Mouse (Mus musculus): ENCODE results near the gene Tfip11. TPM values are rescaled to one million over a fixed set of nuclear protein-coding genes. Genes with fewer than 3 reads are reported as not detected.

Tfip11 gene
- 23.3 and 25.3 TPM in 2 replicates for polyA plus RNA-seq (2015; fragmentation: Nextera tagmentation; extraction: Ambion mirVana)

GRCm38 (mm10) chr5:112325546-112326445 is at the start of gene Tfip11:
Gene Tfip11, plus strand, starts transcription at chr5:112326358.
- H3K4me2 ChIP-seq = peak within 1 kb of the TSS; percentile 75
- peak within 1 kb of the TSS; percentile 84 for H3K27ac ChIP-seq
- H3K36me3 ChIP-seq = peaks cover 23% of the 10 kb centered on the region
- 7% methylated on average over 48 of the region's 48 CpGs for WGBS
- no peaks in the 10 kb centered on the region for H3K9me3 ChIP-seq
- H3K4me1 ChIP-seq = peaks cover 12% of the 10 kb centered on the region
- peak within 1 kb of the TSS; percentile 90 for H3K9ac ChIP-seq
- peak; percentile 87 for ATAC-seq (ENCODE audit: insufficient read depth, low FRiP score, low read depth)
- no peaks in the 10 kb centered on the region for H3K27me3 ChIP-seq (replicated peaks)
- peak within 1 kb of the TSS; percentile 100 for H3K4me3 ChIP-seq (replicated peaks)

GRCm38 (mm10) chr5:112276907-112277348 is 49.2 kb upstream of the Tfip11 start:
- H3K9ac ChIP-seq = peak overlapping the region; percentile 60
- peak overlapping the region; percentile 75 for H3K27ac ChIP-seq
- H3K27me3 ChIP-seq (replicated peaks) = no peaks in the 10 kb centered on the region
- ATAC-seq (ENCODE audit: insufficient read depth, low FRiP score, low read depth) = no peak
- peak overlapping the region; percentile 87 for H3K4me2 ChIP-seq
- H3K4me3 ChIP-seq (replicated peaks) = peak overlapping the region; percentile 79
- no peaks in the 10 kb centered on the region for H3K36me3 ChIP-seq
- H3K4me1 ChIP-seq = peaks cover 21% of the 10 kb centered on the region
- no peaks in the 10 kb centered on the region for H3K9me3 ChIP-seq
- under 1% methylated on average over 24 of the region's 24 CpGs for WGBS

GRCm38 (mm10) chr5:112277906-112278470 is 48.2 kb upstream of the Tfip11 start:
- Histone ChIP-seq H3K4me3 (replicated peaks) (peak overlapping the region; percentile 79; the same call in 1 of the 2 replicates), H3K9me3 (no peaks in the 10 kb centered on the region), H3K27ac (no peak overlapping the region), H3K27me3 (replicated peaks) (no peaks in the 10 kb centered on the region), H3K4me2 (peak overlapping the region; percentile 87), H3K4me1 (peaks cover 29% of the 10 kb centered on the region), H3K9ac (no peak overlapping the region), H3K36me3 (no peaks in the 10 kb centered on the region)
- no peak for ATAC-seq (ENCODE audit: insufficient read depth, low FRiP score, low read depth)
- WGBS = 74% methylated on average over 11 of the region's 11 CpGs

- Histone ChIP-seq H3K4me2 (0 out of 2 replicates have a peak overlapping the region, but pooled peaks have one; percentile 26), H3K4me3 (replicated peaks) (no peak overlapping the region; the same call in 1 of the 2 replicates), H3K36me3 (no peaks in the 10 kb centered on the region), H3K27ac (0 out of 2 replicates have a peak overlapping the region, but pooled peaks have one; percentile 22), H3K9ac (no peak overlapping the region), H3K4me1 (peaks cover 38% of the 10 kb centered on the region), H3K9me3 (no peaks in the 10 kb centered on the region), H3K27me3 (replicated peaks) (no peaks in the 10 kb centered on the region)
- WGBS = 77% methylated on average over 17 of the region's 17 CpGs
- no peak for ATAC-seq (ENCODE audit: insufficient read depth, low FRiP score, low read depth)
Observed at GRCm38 (mm10) chr5:112279181-112280021, 46.8 kb upstream of the Tfip11 start.

GRCm38 (mm10) chr5:112280151-112280550 is 46.0 kb upstream of the Tfip11 start:
- H3K4me3 ChIP-seq (replicated peaks) = no peak overlapping the region
- H3K9ac ChIP-seq = no peak overlapping the region
- no peaks in the 10 kb centered on the region for H3K27me3 ChIP-seq (replicated peaks)
- H3K4me2 ChIP-seq = no peak overlapping the region
- H3K27ac ChIP-seq = 0 out of 2 replicates have a peak overlapping the region, but pooled peaks have one; percentile 22
- no peaks in the 10 kb centered on the region for H3K36me3 ChIP-seq
- ATAC-seq (ENCODE audit: insufficient read depth, low FRiP score, low read depth) = no peak
- 76% methylated on average over 7 of the region's 7 CpGs for WGBS
- peaks cover 39% of the 10 kb centered on the region for H3K4me1 ChIP-seq
- H3K9me3 ChIP-seq = no peaks in the 10 kb centered on the region

- H3K27ac ChIP-seq = 0 out of 2 replicates have a peak overlapping the region, but pooled peaks have one; percentile 36
- no peak overlapping the region for H3K4me3 ChIP-seq (replicated peaks)
- no peak overlapping the region for H3K4me2 ChIP-seq
- ATAC-seq (ENCODE audit: insufficient read depth, low FRiP score, low read depth) = no peak
- H3K9me3 ChIP-seq = no peaks in the 10 kb centered on the region
- H3K27me3 ChIP-seq (replicated peaks) = no peaks in the 10 kb centered on the region
- H3K4me1 ChIP-seq = peaks cover 39% of the 10 kb centered on the region
- WGBS = 68% methylated on average over 15 of the region's 15 CpGs
- no peaks in the 10 kb centered on the region for H3K36me3 ChIP-seq
- no peak overlapping the region for H3K9ac ChIP-seq
Observed at GRCm38 (mm10) chr5:112280863-112281660, 45.1 kb upstream of the Tfip11 start.

- 73% methylated on average over 4 of the region's 4 CpGs for WGBS
- no peak for ATAC-seq (ENCODE audit: insufficient read depth, low FRiP score, low read depth)
Observed at GRCm38 (mm10) chr5:112281676-112282075, 44.5 kb upstream of the Tfip11 start.

GRCm38 (mm10) chr5:112282123-112282779 is 43.9 kb upstream of the Tfip11 start:
- no peaks in the 10 kb centered on the region for H3K9me3 ChIP-seq
- no peak for ATAC-seq (ENCODE audit: insufficient read depth, low FRiP score, low read depth)
- H3K27ac ChIP-seq = peak overlapping the region; percentile 61
- 58% methylated on average over 6 of the region's 6 CpGs for WGBS
- no peak overlapping the region; the same call in 1 of the 2 replicates for H3K4me2 ChIP-seq
- no peak overlapping the region for H3K9ac ChIP-seq
- H3K36me3 ChIP-seq = no peaks in the 10 kb centered on the region
- H3K27me3 ChIP-seq (replicated peaks) = no peaks in the 10 kb centered on the region
- H3K4me3 ChIP-seq (replicated peaks) = no peak overlapping the region
- peaks cover 40% of the 10 kb centered on the region for H3K4me1 ChIP-seq

More at GRCm38 (mm10) chr5:112281676-112282075, 44.5 kb upstream of the Tfip11 start:
- no peak overlapping the region for H3K9ac ChIP-seq
- no peaks in the 10 kb centered on the region for H3K9me3 ChIP-seq
- no peak overlapping the region for H3K4me3 ChIP-seq (replicated peaks)
- H3K27me3 ChIP-seq (replicated peaks) = no peaks in the 10 kb centered on the region
- no peaks in the 10 kb centered on the region for H3K36me3 ChIP-seq
- H3K4me2 ChIP-seq = no peak overlapping the region
- H3K4me1 ChIP-seq = peaks cover 39% of the 10 kb centered on the region
- H3K27ac ChIP-seq = no peak overlapping the region; the same call in 1 of the 2 replicates

- Histone ChIP-seq H3K4me2 (peak overlapping the region; percentile 5; the same call in 1 of the 2 replicates), H3K27me3 (replicated peaks) (no peaks in the 10 kb centered on the region), H3K9ac (no peak overlapping the region), H3K9me3 (no peaks in the 10 kb centered on the region), H3K4me1 (peaks cover 41% of the 10 kb centered on the region), H3K27ac (peak overlapping the region; percentile 61; the same call in 1 of the 2 replicates), H3K36me3 (no peaks in the 10 kb centered on the region), H3K4me3 (replicated peaks) (no peak overlapping the region)
- ATAC-seq (ENCODE audit: insufficient read depth, low FRiP score, low read depth) = no peak
- 70% methylated on average over 9 of the region's 9 CpGs for WGBS
Observed at GRCm38 (mm10) chr5:112282780-112283482, 43.2 kb upstream of the Tfip11 start.

Measured in stomach, embryonic 15.5 days (tissue).